Mouse (Mus musculus) forebrain, embryonic 11.5 days (tissue): Measurements from ENCODE around the gene Krtap26-1. TPM values are rescaled to one million over a fixed set of nuclear protein-coding genes. Genes with fewer than 3 reads are reported as not detected.

Source experiments
- ATAC-seq: fragments of 200-750 bp; cut with Nextera tagmentation; replicated peaks from 2 replicates; pipeline ENCODE4 v1.8.0; 2017; ENCODE audit warnings: moderate TSS enrichment; ENCODE audit not compliant: low FRiP score
- DNase-seq: peaks from one replicate; pipeline ENCODE4 v3.0.0-alpha.2; 2017; ENCODE audit warnings: low spot score
- H3K27ac ChIP-seq: fragments of 300-500 bp; sonication (generic); 2 replicates; pipeline ENCODE4 v1.5.1; 2014; ENCODE audit warnings: low read depth, low read length
- H3K27me3 ChIP-seq: fragments of 300-500 bp; sonication (generic); 2 replicates; pipeline ENCODE4 v1.6.1; 2014; ENCODE audit warnings: mild to moderate bottlenecking, low read length, mixed read lengths; ENCODE audit not compliant: control insufficient read depth, insufficient read depth
- H3K36me3 ChIP-seq: fragments of 300-500 bp; sonication (generic); 2 replicates; pipeline ENCODE4 v1.6.1; 2014; ENCODE audit warnings: mild to moderate bottlenecking, low read length, moderate library complexity, mixed read lengths; ENCODE audit not compliant: control insufficient read depth, insufficient read depth
- H3K4me1 ChIP-seq: fragments of 300-500 bp; sonication (generic); replicated peaks from 2 replicates; pipeline ENCODE4 v1.6.1; 2014; ENCODE audit warnings: low read length, mixed read lengths; ENCODE audit not compliant: control insufficient read depth, insufficient read depth
- H3K4me2 ChIP-seq: fragments of 300-500 bp; sonication (generic); 2 replicates; pipeline ENCODE4 v1.6.1; 2014; ENCODE audit warnings: low read depth, mild to moderate bottlenecking, low read length, moderate library complexity, mixed read lengths; ENCODE audit not compliant: severe bottlenecking
- H3K4me3 ChIP-seq: fragments of 300-500 bp; sonication (generic); 2 replicates; pipeline ENCODE4 v1.5.1; 2014; ENCODE audit warnings: low read depth, low read length
- H3K9ac ChIP-seq: fragments of 300-500 bp; sonication (generic); 2 replicates; pipeline ENCODE4 v1.6.1; 2014; ENCODE audit warnings: low read length
- H3K9me3 ChIP-seq: fragments of 300-500 bp; sonication (generic); 2 replicates; pipeline ENCODE4 v1.6.1; 2016; ENCODE audit warnings: low read length, mixed read lengths; ENCODE audit not compliant: control insufficient read depth
- WGBS: fragments of 180-500 bp; shearing (Covaris S2); extraction: QIAGEN DNeasy Blood & Tissue Kit; methylation state at CpG from one replicate; pipeline ENCODE4 v1.1.7; 2014; 5-methylcytosine and 5-hydroxymethylcytosine counted together
- polyA plus RNA-seq: library from polyadenylated mRNA; unstranded; fragments of >200 nt; fragmentation: Nextera tagmentation; extraction: Ambion mirVana; gene quantifications from 2 replicates; pipeline ENCODE4 v1.2.1, GENCODE M21; 2014

Gene Krtap26-1
- not detected in 2 replicates for polyA plus RNA-seq

DNA sequence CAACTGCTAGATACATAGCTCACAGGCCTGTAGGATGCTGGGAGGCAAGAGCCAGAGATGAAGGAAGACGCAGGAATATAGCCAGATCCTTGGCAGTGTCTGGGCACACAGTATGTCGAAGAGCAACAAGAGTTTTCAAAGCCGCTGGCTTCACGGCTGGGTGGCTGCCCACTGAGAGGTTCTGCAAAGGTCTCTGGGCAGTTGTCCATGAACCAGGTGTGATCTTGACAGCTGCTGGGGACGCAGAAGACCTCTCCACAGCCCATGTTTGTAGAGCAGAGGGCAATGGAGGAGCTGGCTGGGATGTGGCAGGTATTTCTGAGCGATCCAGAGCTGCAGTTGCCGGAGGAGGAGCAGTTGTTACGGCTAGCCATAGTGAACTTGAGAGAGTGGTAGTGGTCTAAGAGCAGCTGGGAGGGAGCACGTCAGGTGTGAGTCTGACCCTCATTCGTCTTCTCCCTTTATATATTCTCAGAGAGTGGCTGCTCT, at the start of gene Krtap26-1:
Gene Krtap26-1 (minus strand): TSS at position 439 of the 489 bp plus-strand sequence.
- ATAC-seq = no peak
- 87% methylated on average over 10 of the region's 10 CpGs for WGBS
- H3K36me3 ChIP-seq = no peaks in the 10 kb centered on the region

GRCm38 (mm10) chr16:88696256-88696655, 48.7 kb upstream of the Krtap26-1 start:
- DNase-seq = no peak
- 86% methylated on average over 4 of the region's 4 CpGs for WGBS
- Histone ChIP-seq H3K4me1 (no peaks in the 10 kb centered on the region), H3K9ac (no peak overlapping the region), H3K27me3 (no peaks in the 10 kb centered on the region), H3K4me3 (no peak overlapping the region), H3K4me2 (no peak overlapping the region), H3K27ac (no peak overlapping the region), H3K9me3 (no peaks in the 10 kb centered on the region), H3K36me3 (no peaks in the 10 kb centered on the region)
- ATAC-seq = no peak

More for the DNA sequence above, at the start of gene Krtap26-1:
- no peak within 1 kb of the TSS for H3K27ac ChIP-seq
- H3K9ac ChIP-seq = no peak within 1 kb of the TSS
- no peak for DNase-seq
- H3K9me3 ChIP-seq = no peaks in the 10 kb centered on the region
- H3K27me3 ChIP-seq = no peaks in the 10 kb centered on the region
- no peak within 1 kb of the TSS for H3K4me3 ChIP-seq
- no peak within 1 kb of the TSS for H3K4me2 ChIP-seq
- no peaks in the 10 kb centered on the region for H3K4me1 ChIP-seq

- DNase-seq = no peak
- H3K4me3 ChIP-seq = no peak overlapping the region
- no peaks in the 10 kb centered on the region for H3K36me3 ChIP-seq
- WGBS = 35% methylated on average over 2 of the region's 2 CpGs
- no peaks in the 10 kb centered on the region for H3K27me3 ChIP-seq
- H3K27ac ChIP-seq = no peak overlapping the region
- ATAC-seq = 0 out of 2 replicates have a peak, but pooled peaks have one; percentile 51
- no peak overlapping the region for H3K9ac ChIP-seq
- H3K4me1 ChIP-seq = no peaks in the 10 kb centered on the region
- no peak overlapping the region for H3K4me2 ChIP-seq
- no peaks in the 10 kb centered on the region for H3K9me3 ChIP-seq
Observed at GRCm38 (mm10) chr16:88681282-88681681, 33.7 kb upstream of the Krtap26-1 start.

DNA sequence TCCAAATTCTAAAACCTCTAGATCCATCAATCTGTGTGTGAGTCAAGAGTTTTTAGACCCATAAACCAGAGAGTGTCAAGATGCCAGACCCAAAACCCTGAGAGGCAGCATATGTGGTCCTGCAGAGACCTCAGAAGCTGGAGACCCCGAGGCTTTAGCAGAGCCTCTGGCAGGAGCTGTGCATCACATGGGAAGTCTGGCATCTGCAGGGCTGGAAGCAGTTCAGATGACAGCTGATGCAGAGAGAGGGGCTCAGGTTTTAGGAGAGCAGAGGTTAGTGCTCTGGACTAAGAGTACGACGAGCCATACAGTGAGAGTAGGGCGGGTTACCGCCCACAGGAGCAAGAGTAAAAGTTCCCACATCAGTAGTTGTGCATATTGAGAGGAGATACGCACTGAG, 31.5 kb upstream of the Krtap26-1 start:
- Histone ChIP-seq H3K27me3 (no peaks in the 10 kb centered on the region), H3K9ac (no peak overlapping the region), H3K9me3 (no peaks in the 10 kb centered on the region), H3K4me1 (no peaks in the 10 kb centered on the region), H3K4me3 (no peak overlapping the region), H3K36me3 (no peaks in the 10 kb centered on the region), H3K27ac (no peak overlapping the region), H3K4me2 (no peak overlapping the region)
- no peak for ATAC-seq
- WGBS = 90% methylated on average over 6 of the region's 6 CpGs
- no peak for DNase-seq

DNA sequence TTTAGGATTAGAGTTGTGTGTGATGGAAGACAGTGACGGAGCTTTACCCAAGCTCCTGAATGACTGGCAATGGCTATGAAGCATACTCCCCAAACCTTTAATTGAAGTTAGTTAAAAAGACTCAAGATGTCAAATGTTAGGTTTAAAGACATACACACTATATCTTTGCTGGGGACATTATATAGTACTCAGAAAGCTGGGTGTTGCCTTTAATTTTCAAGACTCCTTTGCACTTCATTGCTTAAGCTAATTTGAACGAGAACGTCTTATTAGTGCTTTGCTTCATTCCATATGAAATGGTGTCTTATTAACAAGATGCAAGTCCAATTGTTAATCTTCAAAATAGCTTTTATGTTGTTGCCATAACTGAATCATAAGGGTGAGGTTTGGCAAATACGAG, 24.0 kb upstream of the Krtap26-1 start, which contains the start of gene Krtap27-1:
Gene Krtap27-1 (minus strand): TSS at position 101 of the 400 bp plus-strand sequence.
- no peak within 1 kb of the TSS for H3K27ac ChIP-seq
- no peak within 1 kb of the TSS for H3K9ac ChIP-seq
- no peak within 1 kb of the TSS for H3K4me2 ChIP-seq
- no peaks in the 10 kb centered on the region for H3K27me3 ChIP-seq
- ATAC-seq (no peak), DNase-seq (no peak)
- H3K9me3 ChIP-seq = no peaks in the 10 kb centered on the region
- no peaks in the 10 kb centered on the region for H3K36me3 ChIP-seq
- no peaks in the 10 kb centered on the region for H3K4me1 ChIP-seq
- no peak within 1 kb of the TSS for H3K4me3 ChIP-seq
- WGBS = 89% methylated on average over 4 of the region's 4 CpGs

DNA sequence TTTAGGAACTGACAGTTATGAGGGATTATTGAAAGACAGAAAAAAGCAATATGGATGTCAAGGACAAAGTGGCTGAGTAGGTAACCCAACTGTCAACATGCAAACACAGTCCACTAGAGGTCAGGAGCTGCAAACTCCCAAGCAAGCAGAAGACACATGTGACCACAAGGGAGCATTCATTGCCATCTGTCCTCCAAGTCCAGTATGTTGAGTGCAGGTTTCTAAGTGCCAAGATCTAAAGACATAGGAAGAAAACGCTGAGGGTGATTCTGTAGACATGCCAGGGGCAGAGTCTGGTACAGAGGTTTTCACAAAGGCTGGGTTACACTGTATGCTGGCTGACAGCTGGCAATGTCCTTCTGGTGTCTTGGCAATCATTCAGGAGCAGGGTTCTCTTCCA, 9.8 kb upstream of the Krtap26-1 start:
- no peaks in the 10 kb centered on the region for H3K4me1 ChIP-seq
- no peak overlapping the region for H3K4me3 ChIP-seq
- ATAC-seq (no peak), DNase-seq (no peak)
- no peak overlapping the region for H3K4me2 ChIP-seq
- H3K27ac ChIP-seq = no peak overlapping the region
- H3K27me3 ChIP-seq = no peaks in the 10 kb centered on the region
- no peaks in the 10 kb centered on the region for H3K36me3 ChIP-seq
- H3K9me3 ChIP-seq = no peaks in the 10 kb centered on the region
- 65% methylated on average over 1 of the region's 1 CpGs for WGBS
- no peak overlapping the region for H3K9ac ChIP-seq

GRCm38 (mm10) chr16:88651952-88652351, 4.4 kb upstream of the Krtap26-1 start:
- no peaks in the 10 kb centered on the region for H3K27me3 ChIP-seq
- H3K9me3 ChIP-seq = no peaks in the 10 kb centered on the region
- WGBS = 75% methylated on average over 2 of the region's 2 CpGs
- ATAC-seq = no peak
- H3K36me3 ChIP-seq = no peaks in the 10 kb centered on the region
- H3K4me1 ChIP-seq = no peaks in the 10 kb centered on the region
- H3K4me2 ChIP-seq = no peak overlapping the region
- H3K27ac ChIP-seq = no peak overlapping the region
- no peak for DNase-seq
- no peak overlapping the region for H3K9ac ChIP-seq
- no peak overlapping the region for H3K4me3 ChIP-seq

GRCm38 (mm10) chr16:88651082-88651481, 3.5 kb upstream of the Krtap26-1 start:
- Histone ChIP-seq H3K27me3 (no peaks in the 10 kb centered on the region), H3K4me1 (no peaks in the 10 kb centered on the region), H3K9ac (no peak overlapping the region), H3K9me3 (no peaks in the 10 kb centered on the region), H3K27ac (no peak overlapping the region), H3K4me2 (no peak overlapping the region), H3K4me3 (no peak overlapping the region), H3K36me3 (no peaks in the 10 kb centered on the region)
- DNase-seq = no peak
- ATAC-seq = no peak
- 91% methylated on average over 1 of the region's 1 CpGs for whole genome bisulfite sequencing

- Histone ChIP-seq H3K4me2 (no peak overlapping the region), H3K9ac (no peak overlapping the region), H3K27ac (no peak overlapping the region), H3K36me3 (no peaks in the 10 kb centered on the region), H3K4me3 (no peak overlapping the region), H3K27me3 (no peaks in the 10 kb centered on the region), H3K9me3 (no peaks in the 10 kb centered on the region), H3K4me1 (no peaks in the 10 kb centered on the region)
- no peak for ATAC-seq
- DNase-seq = no peak
- WGBS = 82% methylated on average over 8 of the region's 8 CpGs
Observed at GRCm38 (mm10) chr16:88646366-88647111, 1.1 kb downstream of the Krtap26-1 start.
